Mouse (Mus musculus) CD4-positive helper T cell, adult 2 months (primary cell): ENCODE measurements around the gene Siva1.

Experiments used
- DNase-seq: peaks from one replicate; pipeline ENCODE4 v3.0.0-alpha.2; 2012; ENCODE audit warnings: low read depth, missing footprints, low spot score

The Siva1 gene

GRCm38 (mm10) chr12:112659109-112659508 is 14.6 kb downstream of the Siva1 start:
- no peak for DNase-seq

DNA sequence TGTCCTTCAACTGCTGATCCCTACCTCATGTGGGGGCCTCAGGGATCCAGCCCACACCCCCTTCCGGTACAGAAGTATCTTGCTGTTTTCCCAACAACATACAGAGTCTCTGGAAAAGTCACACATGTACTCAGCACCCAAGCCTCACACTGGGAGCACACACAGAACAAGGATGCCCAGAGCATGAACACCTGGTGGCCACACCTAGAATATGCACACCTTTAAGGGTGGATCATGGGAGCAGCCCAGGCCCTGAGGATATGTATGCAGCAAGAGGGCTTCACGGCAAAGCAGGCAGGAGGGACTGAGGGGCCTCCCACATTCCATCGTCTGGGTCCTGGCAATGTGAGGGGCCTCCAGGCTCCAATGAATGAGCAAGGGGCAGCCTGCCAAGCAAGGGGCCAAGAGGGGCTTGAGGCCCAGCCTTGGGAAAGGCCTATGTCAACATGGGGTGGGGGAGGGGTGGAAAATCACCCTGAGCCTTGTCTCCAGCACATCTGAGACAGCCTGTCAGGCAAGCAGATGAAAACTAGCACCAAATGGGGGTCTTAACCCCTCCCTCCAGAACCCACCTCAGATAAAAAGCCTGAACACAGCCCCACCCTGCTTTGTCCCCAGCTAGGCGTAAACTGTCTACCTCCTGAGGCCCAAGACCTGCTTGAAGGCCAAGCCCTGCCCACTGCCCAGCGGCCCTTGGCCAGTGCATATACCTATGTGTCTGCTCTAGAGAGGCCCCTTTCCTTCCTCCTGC is 16.3 kb downstream of the Siva1 start:
- no peak for DNase-seq

DNA sequence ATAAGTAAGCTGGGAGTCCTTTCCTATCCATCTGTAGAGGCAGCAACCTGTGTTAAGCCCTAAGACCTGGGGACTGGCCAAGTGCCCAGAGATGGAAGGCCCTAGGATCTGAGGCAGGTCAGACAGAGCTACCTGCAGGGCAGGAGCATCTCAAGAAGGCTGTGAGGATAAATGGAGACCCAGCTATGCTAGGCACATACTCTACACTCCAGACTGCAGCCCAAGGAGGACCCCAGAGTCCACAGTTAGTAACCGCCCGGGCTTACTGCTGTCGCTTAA is 16.8 kb downstream of the Siva1 start:
- no peak for DNase-seq

- no peak for DNase-seq
These were observed 17.4 kb downstream of the Siva1 start for GRCm38 (mm10) chr12:112661851-112662250.

DNA sequence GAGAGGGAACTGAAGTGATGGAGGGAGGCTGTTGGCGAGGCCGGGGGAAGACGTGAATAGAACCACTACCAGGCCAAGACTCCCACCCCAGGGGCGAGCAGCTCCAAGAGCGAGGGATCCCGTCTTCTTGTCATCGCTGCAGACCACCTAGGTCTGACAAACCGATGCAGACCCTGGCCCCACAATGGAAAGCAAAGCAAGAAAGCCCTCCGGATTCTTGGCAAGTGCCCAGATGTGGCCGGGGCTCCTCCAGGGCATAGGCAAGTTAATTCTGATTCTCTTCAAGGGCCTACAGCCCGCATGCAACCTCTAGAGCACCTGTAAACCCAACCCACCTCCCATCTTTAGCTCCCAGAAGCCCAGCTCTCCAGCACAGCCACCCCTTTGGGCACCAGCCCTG is 18.8 kb downstream of the Siva1 start:
- no peak for DNase-seq

GRCm38 (mm10) chr12:112663716-112664115 is 19.2 kb downstream of the Siva1 start:
- no peak for DNase-seq

DNA sequence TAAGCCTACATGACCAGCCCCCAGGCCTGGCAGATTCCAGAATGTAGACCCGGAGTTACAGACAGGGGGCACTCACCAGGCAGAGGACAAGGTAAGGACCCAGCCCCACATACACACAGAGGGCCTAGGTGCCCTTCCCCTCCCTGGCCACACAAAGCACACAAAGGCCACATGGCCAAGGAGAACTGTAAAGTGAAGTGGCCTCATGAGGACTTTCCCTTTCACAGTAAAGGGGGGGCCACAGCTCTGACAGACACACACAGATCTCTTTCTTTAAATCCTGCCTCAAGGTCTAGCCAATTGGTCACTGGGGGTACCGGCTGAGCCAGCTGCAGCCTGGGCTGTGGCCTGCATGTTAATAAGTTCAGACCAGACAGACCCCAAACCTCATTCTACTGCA is 19.6 kb downstream of the Siva1 start:
- DNase-seq = no peak

GRCm38 (mm10) chr12:112664656-112665055 is 20.2 kb downstream of the Siva1 start:
- DNase-seq = no peak

- no peak for DNase-seq
These were observed 21.0 kb downstream of the Siva1 start for GRCm38 (mm10) chr12:112665445-112665844.

DNA sequence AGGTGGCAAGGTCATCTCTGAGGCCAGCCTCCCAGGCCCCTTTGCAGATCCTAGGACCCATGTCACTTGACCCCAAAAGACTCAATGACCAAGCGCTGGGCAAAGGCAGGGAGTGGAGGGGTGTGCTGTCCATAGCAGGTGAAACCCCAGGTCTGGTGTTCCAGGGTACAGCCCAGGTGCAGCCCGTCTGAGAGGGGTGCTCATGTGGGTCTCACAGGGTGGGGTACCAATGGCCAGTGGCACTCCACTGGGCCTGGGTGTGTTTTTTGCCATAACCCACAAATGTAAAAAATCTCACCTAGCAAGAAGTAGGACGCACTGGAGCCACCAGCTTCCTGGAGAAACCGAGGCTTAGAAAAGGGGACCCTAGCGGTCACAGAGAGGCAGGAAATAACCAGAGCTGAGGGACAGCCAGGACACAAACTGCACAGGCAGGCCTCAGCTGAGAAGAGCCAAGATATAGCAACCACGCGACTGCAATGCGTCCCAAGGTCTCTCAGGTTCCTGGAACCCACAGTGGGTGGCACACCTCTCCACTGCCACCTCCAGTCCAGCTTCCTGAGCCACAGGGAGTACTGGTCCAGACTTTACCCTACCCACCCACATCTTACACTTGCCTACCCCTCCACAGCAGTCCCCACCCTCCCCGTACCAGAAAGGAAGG is 21.5 kb downstream of the Siva1 start:
- no peak for DNase-seq

DNA sequence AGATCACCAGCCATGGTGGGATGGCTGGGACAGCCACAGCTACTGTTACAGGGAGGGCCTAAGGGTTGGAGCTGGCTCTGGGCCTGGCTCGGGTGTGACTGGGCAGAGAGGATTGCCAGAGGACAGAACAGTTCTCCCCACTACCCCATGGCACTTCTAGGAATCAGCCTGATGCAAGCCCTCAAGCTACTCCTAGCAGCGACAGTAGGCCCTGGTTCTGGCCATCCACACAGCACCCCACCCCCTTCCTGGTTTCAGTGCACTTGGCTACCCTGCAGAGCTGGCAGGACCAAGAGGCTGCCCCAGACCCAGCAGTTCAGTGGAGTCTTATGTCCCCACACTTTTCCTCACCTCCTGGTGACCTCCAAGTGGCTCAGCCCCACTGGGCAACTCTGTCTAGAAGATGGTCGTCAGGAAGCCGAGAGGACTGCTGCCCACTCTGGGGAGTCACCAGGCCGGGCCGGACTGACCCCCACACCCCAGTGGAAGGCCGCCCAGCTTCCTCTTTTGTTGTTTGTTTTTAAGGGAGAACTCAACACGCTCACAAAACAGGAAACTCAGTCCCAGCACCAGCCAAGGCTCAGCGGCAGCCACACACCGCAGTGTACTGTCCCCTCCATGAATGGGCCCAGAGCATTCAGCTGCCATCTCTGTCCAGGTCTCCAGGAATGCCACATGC is 23.3 kb downstream of the Siva1 start:
- no peak for DNase-seq

DNA sequence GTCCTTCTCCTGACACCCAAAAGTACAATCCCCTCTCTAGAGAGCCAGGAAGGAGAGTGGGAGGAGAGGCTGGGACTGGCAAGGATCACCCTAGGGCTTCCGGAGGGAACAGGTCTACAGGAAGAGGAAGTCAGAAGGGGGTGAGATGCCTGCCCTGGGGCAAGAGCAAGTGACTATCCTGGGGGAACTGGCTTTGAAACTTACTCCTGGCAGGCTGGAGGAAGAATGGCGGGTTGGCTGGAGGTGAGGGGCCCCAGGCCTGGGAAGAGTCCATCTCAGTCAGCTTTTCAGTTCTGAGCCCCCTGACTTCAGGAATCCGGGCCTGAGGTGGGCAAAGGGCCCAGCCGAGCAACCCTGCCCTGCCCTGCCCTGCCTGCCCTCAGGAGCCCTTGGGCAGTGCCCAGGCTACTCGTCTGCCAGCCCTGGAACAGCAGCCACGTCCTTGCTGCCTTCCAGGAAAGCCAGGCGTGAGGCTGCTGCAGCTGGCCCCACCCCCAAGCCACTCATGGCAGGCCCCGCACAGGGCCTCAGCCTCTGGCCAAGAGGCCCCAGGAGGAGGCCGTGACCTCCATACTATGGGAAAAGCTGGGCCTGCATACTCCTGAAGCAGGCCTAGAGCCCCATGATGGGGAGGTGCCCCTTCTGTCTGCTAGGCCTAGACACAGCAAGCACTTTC is 26.4 kb downstream of the Siva1 start:
- DNase-seq = no peak

DNA sequence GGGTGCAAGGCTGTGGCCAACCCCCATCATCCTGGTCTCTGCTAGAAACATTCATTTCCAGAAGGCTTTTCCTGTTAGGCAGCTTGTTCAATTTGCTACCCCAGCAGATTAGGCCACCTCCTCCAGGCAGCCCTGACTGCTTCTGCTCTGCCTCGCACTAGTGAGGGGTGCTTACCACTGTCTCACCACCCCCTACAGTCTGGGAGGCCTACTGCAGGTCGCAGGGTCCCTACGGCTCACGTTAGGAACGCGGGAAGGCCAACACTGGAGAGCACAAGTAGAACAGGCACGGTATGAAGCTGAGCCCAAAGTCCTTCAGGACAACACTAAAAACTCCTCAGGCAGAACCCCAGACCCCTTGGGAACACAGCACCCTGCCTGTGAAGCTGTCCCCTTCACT is 27.4 kb downstream of the Siva1 start:
- no peak for DNase-seq

GRCm38 (mm10) chr12:112672744-112673575 is 28.5 kb downstream of the Siva1 start:
- DNase-seq = peak; percentile 58

DNA sequence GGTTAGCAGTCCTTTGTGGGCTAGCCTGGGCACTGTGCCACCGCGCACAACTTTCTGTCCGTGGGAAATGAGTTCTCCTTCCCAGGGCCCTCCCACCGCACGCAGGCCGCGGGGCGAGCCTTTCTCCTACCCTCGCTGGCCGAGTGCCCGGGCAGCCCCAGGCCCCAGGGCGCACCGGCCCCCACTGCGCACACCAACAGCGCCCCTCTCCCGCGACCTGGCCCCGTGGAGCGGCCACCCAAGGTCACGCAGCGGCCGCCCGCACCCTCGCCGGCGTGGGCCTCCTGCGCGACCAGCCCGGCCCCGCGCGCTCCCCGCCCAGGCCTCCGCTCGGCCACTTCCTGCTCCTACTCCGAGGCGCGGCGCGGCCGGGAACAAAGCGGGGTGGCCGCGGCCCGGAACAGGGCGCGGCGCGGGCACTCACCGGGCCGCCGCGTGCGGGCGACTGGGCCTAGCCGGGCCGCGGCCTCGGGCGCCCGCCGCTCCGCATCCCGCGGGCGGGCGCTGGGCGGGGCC is 29.2 kb downstream of the Siva1 start:
- DNase-seq = peak; percentile 49

GRCm38 (mm10) chr12:112674132-112675011 is 29.9 kb downstream of the Siva1 start, which contains the start of gene Akt1:
Akt1 (minus strand) TSS chr12:112674884.
- DNase-seq = peak; percentile 68

DNA sequence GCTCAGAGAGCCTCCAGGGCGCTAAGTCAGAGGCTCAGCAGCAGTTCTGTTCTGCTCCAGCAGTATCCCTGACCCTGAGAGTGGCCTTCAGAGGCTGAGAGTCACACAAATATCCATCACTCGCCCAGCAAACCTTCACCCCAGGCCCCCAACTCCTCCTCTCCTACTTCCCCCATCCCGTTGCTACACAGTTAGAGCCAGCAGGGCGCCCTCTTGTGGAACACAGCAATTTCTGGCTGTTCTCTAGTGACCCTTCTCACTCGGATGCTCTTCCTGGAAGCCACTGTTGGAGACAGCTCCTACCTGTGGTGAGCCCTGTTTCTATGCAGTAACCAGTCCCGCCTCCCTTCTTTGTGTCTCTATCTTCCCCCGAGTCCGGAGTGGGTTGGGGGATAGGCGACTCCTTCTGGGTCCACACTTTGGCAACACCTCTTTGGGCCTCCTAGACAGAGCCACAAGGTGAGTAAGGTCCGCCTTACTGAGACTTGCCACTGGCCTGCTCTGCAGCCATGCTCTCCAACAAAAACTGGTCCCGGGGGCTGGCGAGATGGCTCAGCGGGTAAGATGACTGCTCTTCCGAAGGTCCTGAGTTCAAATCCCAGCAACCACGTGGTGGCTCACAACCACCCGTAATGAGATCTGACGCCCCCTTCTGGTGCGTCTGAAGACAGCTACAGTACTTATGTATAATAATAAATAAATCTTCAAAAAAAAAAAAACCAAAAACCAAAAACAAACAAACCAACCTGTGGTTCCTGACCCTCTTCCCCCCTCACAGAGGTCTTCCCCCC is 31.0 kb downstream of the Siva1 start:
- DNase-seq = peak; percentile 90

DNA sequence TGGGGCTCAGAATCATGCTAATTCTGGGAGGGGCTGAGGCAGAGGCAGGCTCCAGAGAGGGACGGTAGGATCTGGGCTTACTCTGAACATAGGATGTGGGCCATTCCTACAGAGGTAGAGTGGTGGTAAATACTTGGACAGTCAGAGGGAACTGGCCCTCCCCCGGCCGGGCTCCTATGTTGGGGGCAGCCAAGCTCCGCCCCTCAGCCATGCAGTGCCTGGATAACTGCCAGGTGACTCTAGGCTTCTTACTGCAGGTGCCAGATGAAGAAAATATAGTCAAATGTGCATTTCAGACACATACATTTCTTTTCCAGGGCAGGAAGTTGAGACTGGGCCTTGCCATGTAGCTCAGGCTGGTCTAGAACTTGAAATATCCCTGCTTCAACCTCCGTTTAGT is 32.6 kb downstream of the Siva1 start:
- DNase-seq = no peak

GRCm38 (mm10) chr12:112677943-112678554 is 33.6 kb downstream of the Siva1 start:
- no peak for DNase-seq
